Mouse (Mus musculus) olfactory bulb, adult 2 months (tissue): ENCODE results near the gene Tnfrsf13b.

Experiments
- CTCF ChIP-seq: fragments of 200-500 bp; IDR thresholded peaks from 2 replicates; pipeline ENCODE4 v1.5.1; 2012; ENCODE audit warnings: low read depth, mild to moderate bottlenecking, low read length, moderate library complexity; ENCODE audit not compliant: insufficient read depth
- POLR2A ChIP-seq: fragments of 200-500 bp; IDR thresholded peaks from 2 replicates; pipeline ENCODE4 v1.6.1; 2012; ENCODE audit warnings: mild to moderate bottlenecking, low read depth, low read length, moderate library complexity; ENCODE audit not compliant: insufficient read depth

DNA sequence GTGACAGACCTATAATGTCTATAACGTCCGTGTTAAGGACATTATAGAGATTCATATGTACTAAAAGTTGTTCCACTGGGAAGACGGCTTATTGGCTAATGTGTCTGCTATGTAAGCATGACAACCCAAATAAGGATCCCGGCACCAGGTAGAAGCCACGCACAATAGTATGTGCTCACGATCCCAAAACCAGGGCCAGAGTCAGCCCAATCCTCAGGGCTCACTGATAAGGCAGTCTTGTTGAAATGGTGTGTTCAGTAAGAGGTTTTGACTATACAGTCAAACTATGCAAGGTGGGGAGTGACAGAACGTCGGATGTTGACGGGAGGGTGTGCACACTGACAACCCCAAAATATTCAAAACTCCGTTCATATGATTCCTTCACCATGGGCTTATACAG is 38.3 kb downstream of the Tnfrsf13b start:
- TF ChIP-seq POLR2A = no peak
- no peak for TF ChIP-seq CTCF
